Mouse (Mus musculus) embryonic fibroblast, embryonic 13.5 days (primary cell): Measurements from ENCODE around the gene Frat1.

Experiments
- CTCF ChIP-seq: IDR thresholded peaks from 2 replicates; pipeline ENCODE4 v1.5.1; 2011; ENCODE audit warnings: mild to moderate bottlenecking, control low read depth, low read length, moderate library complexity, borderline replicate concordance; ENCODE audit not compliant: insufficient read depth
- POLR2A ChIP-seq: IDR thresholded peaks from 2 replicates; pipeline ENCODE4 v1.6.1; 2011; ENCODE audit warnings: low read depth, mild to moderate bottlenecking, control low read depth, low read length, moderate library complexity

DNA sequence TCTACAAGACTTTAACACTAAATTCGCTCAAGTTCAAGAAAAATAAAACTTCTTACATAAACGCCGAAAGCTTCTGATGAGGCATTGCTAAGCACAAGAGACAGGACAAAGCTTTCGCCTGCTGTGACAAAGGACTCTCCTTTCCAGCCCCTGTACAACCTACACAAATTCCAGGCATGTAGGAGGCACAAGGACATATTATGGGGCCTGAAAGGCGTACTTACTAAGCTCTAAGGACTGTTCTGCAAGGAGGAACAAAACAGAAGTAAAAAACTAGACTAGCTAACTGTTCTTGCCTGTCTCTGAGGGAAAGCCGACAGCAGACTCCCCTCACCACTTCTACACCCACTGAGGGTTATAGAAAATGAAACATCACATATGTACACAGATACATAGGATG lies 34.9 kb upstream of the Frat1 start:
- TF ChIP-seq CTCF = no peak
- no peak for TF ChIP-seq POLR2A
